Mouse (Mus musculus) heart, postnatal 0 days (tissue): ENCODE results near the gene Tex35.

ENCODE experiments used
- CTCF ChIP-seq: IDR thresholded peaks from 2 replicates; pipeline ENCODE4 v1.5.1; 2016; ENCODE audit warnings: antibody characterized with exemption, control low read depth, low read depth
- EP300 ChIP-seq: IDR thresholded peaks from 2 replicates; pipeline ENCODE4 v1.6.1; 2016; ENCODE audit warnings: antibody characterized with exemption, low read depth

DNA sequence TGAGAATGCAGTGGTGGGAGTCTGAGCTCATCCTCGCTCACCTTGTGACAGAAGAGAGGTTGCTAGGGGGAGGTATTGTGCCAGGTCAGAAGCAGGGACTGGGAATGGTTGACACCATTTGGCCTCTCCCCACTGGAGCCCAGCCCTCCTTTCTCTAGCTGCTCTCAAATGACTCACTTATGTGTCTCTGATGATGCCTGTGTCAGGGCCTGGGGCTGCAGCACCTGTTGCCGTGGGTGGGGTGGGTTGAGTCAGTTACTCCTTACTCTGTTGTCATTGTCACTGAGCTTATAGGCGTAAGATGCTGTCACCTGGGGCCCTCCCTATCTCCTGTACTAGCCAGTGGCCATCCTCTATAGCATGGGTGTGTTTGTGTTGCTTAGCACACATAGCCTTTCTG, 17.6 kb downstream of the Tex35 start:
- TF ChIP-seq EP300: no peak
- TF ChIP-seq CTCF: no peak
